Mouse (Mus musculus): ENCODE measurements around the gene Skint1.

- TF ChIP-seq CTCF (conservative IDR thresholded peaks at IDR 0.05; ENCODE audit: insufficient read depth, insufficient read length, low read depth, low read length) = no peak
- TF ChIP-seq POLR2A (IDR thresholded peaks at IDR 0.05; ENCODE audit: low read depth, low read length) = no peak
These were observed 44.8 kb upstream of the Skint1 start for GRCm38 (mm10) chr4:111961309-111961708.
